Mouse (Mus musculus) embryo, embryonic 10.5 days (tissue): ENCODE results near the gene Tesc.
A peak's percentile ranks its signal among the peaks of the same experiment; 100 is the strongest.

Source experiments
- DNase-seq: peaks from one replicate; pipeline ENCODE4 v3.0.0-alpha.2; 2015; ENCODE audit warnings: low spot score

Tesc gene

DNA sequence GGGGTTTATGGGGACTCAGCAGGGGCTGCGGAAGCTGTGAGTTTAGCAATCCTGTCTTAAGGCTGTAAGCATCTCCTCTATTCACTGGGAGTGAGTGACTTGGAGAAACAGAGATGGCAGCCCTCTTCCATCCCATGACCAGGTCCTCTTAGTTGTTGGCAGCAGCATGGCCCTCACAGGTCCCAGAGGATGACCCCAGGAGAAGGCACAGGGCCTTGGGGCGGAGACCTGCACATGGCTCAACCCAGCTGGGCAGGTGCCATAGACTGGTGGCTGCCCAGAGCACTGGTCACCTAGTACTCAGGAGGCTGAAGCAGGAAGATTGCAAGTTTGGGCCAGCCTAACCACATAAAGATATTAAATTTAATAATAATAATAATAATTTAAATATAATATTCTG lies 11.9 kb upstream of the Tesc start:
- no peak for DNase-seq

GRCm38 (mm10) chr5:118017527-118017926 lies 10.0 kb upstream of the Tesc start:
- DNase-seq = no peak

DNA sequence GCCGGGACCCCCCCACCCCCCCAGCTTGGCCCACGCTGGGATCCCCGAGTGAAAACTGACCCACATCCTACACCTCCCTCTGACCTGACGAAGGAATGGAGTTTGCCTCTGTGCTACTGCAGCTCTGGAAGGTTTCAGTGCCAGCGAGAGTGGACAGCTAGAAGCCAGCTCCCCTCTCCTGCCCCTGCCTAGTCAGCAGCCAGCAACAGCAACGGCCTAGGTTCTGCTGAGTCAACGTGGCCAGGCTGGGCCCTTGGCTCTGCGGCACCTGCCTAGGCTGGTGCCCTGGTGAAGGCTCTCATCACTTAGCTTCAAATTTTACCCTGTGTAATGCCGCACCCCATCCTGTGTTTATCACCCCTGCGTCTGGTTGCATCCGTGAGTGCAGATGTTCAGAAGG lies 7.6 kb upstream of the Tesc start:
- DNase-seq = no peak

DNA sequence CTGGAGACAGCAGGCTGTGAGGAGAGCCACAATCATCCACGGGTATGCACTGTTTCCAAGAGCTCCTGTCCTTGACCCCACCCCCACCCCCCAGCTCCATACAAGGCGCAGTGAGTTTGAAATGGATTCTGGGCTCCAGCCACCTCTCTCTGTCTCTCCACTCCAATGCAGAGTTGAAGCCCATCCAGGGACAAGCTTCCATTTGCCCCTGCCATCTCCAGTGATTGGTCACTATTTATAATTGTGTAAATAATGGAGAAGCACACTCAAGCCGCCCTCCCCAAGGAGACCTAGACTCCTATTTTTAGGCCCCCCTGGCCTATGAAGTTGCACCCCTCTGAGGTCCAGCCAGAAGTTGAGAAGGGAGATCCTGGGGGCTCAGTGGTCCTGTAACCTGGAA lies 4.5 kb upstream of the Tesc start:
- DNase-seq = no peak

DNA sequence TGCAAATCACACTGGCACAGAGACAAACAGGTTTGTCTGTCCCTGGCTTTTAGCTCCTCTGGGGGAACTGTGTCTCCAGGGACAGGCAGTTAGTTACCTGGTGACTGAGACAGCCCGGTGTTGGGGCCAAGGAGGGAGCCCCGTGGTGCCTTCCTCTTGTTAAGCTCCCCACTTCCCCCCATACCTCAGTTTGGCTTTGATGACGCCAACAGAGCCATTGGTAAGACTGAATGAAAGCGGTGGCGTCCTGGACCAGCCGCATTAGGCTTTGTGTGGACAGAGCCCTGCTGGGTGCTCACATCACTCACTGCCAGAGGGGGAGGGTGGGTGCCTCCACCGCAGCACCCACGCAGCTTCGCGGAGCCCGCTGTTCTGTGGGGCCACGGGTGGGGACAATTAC lies 1.7 kb upstream of the Tesc start:
- DNase-seq = no peak

DNA sequence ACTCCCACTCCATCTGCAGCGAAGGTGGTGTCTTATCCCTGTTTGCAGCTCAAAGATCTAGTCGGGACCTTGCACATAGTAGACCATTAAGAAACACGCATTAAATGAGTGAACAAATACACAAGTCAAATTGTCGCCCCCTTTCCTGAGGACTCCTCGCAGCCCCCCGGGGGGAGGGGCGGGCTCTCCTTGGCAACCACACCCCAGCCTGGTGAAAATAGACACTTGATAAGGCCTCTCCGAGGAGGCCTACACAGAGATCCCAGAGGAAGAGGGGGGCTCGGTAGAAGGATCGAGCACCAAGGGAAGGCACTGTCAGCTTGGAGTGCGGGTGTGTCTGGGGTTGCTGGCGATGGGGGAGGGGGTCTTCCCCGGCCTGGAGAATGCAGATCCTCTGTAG lies 1.2 kb upstream of the Tesc start:
- DNase-seq = peak; percentile 25

DNA sequence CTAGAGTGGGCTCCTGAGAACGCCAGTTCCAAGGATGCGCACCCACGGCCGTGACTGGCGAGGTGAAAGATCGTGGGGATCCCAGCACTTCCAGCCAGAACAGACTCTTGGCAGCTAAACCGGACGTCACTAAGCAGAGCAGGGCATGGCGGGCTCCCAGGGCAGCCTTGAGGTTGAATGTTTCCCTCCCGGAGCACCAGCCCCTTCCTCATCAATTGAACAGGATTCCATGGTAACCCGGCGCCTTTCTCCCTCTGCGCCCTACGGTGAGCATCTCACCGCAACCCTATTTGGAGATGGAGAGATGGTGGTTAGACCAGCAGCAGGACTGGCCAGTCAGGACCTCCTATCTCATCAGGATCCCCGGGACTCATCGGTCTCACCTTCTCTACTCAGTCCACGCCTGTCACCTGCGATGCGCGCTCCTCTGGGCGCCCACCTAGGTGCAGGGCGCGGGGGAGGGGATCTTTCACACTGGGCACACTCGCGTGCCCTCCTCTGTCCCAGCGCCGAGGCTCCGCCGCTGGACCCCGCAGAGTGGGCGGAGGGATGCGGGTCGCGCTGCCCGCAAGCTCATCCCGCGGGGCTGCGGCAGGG lies 344 bp upstream of the Tesc start:
- DNase-seq = peak; percentile 35

GRCm38 (mm10) chr5:118028191-118029034 lies 870 bp downstream of the Tesc start:
- no peak for DNase-seq

- DNase-seq = no peak
Measured at GRCm38 (mm10) chr5:118029035-118029408, 1.5 kb downstream of the Tesc start.

GRCm38 (mm10) chr5:118029420-118029819 lies 1.9 kb downstream of the Tesc start:
- peak; percentile 39 for DNase-seq

- no peak for DNase-seq
Measured at GRCm38 (mm10) chr5:118030022-118030675, 2.6 kb downstream of the Tesc start.

GRCm38 (mm10) chr5:118031059-118031458 lies 3.5 kb downstream of the Tesc start:
- no peak for DNase-seq

GRCm38 (mm10) chr5:118031508-118031907 lies 4.0 kb downstream of the Tesc start:
- DNase-seq = no peak

- no peak for DNase-seq
Measured at GRCm38 (mm10) chr5:118033328-118033727, 5.8 kb downstream of the Tesc start.

DNA sequence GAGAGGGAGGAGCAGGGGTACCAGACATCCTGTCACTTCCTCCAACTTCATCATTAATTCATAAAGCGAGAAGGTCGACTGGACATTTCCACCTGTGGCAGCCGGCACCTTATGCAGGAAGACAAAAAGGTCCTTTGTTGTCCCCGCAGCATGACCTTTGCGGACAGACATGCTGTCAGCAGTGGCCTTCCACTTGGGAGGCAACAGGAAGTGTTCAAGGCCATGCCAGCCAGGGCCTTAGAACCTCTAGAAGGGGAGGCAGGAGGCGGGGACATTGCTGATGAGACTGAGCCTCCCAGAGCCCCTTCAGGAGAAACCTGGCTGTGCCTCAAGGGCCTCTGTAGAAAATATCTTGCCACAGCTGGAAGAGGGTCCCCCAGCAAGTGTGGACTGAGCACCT lies 6.2 kb downstream of the Tesc start:
- no peak for DNase-seq

- DNase-seq = no peak
Measured at GRCm38 (mm10) chr5:118034632-118035031, 7.1 kb downstream of the Tesc start.

GRCm38 (mm10) chr5:118035786-118036185 lies 8.2 kb downstream of the Tesc start:
- DNase-seq = no peak

GRCm38 (mm10) chr5:118036888-118037797 lies 9.6 kb downstream of the Tesc start:
- DNase-seq = no peak

GRCm38 (mm10) chr5:118037798-118038484 lies 10.4 kb downstream of the Tesc start:
- DNase-seq = peak; percentile 55

GRCm38 (mm10) chr5:118039241-118039668 lies 11.7 kb downstream of the Tesc start:
- DNase-seq = no peak

DNA sequence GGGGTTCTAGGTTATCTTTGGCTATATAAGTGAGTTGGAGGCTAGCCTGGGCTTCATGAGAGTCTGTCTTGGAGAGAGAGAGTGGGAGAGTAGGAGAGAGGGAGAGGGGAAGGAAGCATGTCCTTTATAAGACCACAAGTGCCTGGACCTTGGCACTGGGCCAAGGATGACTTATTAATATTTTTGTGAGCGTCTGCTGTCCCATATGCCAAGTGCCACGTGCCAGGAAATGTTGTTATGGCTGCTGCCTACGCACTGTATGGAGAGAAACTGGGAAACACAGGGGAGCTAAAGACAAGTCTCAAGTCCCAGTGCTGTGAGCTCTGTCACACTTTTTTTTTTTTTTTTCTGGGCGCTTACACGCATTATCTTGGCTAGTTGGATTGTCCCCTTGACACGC lies 15.1 kb downstream of the Tesc start:
- DNase-seq = no peak

DNA sequence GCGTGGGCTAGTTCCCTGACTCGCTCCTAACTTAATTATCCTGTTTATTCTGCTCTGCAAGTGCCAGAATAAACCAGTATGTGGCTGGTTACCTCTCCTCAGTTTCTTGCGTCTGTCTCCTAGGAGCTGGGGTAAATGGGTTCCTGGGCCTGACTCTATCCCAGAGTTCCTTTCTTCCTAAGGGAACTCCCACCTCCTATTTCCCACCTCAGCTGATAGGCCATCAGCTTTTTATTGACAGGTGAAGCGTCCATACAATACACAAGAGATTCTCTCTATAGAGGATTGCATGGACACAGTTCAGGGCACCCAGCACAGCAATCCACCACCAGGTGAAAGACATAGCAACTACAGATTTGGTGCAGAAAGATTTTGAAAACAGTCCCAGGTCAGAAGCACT lies 16.2 kb downstream of the Tesc start:
- no peak for DNase-seq
